Mouse (Mus musculus) v-Abl transformed pro-B cells (cell line): ENCODE measurements around the gene Birc7.

ENCODE experiments used
- in situ Hi-C, 2 experiments: fragments of 400-800 bp; cut with MboI; formaldehyde crosslinking; loops; one replicate each; pipeline ENCODE4 v1.15.1; 2025; ENCODE audit not compliant: unreplicated experiment in 2 of 2

Gene Birc7

DNA sequence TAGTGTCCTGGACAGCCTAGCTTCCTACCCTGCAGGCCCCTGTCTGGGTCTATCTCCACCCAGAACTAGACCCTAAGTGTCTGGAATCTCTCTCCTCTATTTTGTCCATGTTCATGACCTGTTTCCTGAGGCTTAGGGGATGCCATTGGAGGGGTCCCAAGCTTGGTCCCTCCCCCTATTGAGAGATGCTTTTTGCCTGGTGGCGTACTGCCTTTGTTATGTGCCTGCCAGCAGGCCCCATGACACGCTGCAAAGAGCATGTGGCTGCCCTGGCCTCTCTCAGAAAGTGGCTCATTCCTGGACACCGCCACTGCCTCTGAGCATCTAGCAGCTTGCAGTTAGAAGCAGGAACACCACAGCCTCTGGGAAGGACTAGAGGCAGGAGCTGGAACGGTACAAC is at the start of gene Birc7:
Birc7 (plus strand) TSS at position 301 of the 400 bp plus-strand sequence.
- in situ Hi-C loops, result loop anchor here (5.0 kb wide), 2 partner anchors 34 to 129 kb away; no protein-coding TSS in a partner anchor

DNA sequence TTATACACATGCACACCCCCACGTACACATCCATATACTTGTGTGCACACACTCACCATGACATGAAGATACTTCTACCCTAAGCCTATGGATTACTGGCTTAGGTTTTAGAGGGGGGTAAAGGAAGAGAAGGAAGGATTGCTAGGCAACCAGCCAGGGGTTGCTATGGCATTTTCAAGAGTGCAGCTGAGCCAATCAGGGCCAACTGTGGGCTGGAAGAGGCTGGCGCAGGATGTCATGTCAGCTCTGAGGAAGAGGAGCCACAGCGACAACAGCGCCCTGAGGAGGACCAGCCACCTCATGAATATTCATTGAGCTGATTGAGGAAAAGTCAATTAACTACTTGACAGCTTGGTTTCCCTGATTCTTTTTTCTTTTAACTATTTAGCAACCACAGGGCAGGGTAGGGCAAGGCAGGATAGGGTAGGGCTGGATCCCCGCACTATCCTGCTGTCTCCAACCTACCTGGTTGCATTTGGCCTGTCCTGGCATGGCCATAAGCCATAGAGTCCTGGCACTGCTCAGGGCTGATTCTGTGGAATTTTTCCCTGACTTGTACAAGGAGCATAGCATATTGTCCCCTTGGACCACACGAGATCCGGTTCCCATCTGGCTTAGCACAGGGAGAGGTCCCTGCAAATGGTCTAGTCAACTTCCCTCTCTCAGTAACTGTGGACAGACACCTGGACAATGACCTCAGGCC is 49.3 kb upstream of the Birc7 start:
- in situ Hi-C loops, result no loop called here

GRCm38 (mm10) chr2:180881281-180881680 is 47.5 kb upstream of the Birc7 start:
- in situ Hi-C loops, result no loop called here

DNA sequence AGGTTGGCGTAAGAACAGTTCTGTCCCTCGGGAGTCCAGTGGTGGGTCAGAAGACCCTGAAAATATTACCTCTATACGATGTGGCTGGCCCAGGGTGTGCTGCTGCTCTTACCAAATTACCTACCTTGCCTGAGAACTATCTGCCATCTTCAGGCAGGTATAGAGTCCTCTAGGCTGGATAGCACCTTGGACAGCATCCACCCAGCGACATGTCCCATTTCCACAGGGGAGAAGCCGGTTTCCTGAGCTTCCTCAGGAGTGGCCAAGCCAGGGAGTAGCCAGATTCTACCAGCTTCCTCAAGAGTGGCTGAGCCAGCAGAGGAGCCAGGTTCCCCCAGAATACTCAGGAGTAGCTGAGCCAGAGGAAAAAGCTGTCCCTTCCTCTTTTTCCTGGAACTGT is 43.6 kb upstream of the Birc7 start:
- in situ Hi-C loops, result no loop called here

GRCm38 (mm10) chr2:180889271-180889920 is 39.4 kb upstream of the Birc7 start:
- in situ Hi-C loops, result no loop called here

- in situ Hi-C loops, result no loop called here
These were observed 38.9 kb upstream of the Birc7 start for GRCm38 (mm10) chr2:180889921-180890280.

GRCm38 (mm10) chr2:180890422-180891074 is 38.3 kb upstream of the Birc7 start:
- in situ Hi-C loops, result no loop called here

DNA sequence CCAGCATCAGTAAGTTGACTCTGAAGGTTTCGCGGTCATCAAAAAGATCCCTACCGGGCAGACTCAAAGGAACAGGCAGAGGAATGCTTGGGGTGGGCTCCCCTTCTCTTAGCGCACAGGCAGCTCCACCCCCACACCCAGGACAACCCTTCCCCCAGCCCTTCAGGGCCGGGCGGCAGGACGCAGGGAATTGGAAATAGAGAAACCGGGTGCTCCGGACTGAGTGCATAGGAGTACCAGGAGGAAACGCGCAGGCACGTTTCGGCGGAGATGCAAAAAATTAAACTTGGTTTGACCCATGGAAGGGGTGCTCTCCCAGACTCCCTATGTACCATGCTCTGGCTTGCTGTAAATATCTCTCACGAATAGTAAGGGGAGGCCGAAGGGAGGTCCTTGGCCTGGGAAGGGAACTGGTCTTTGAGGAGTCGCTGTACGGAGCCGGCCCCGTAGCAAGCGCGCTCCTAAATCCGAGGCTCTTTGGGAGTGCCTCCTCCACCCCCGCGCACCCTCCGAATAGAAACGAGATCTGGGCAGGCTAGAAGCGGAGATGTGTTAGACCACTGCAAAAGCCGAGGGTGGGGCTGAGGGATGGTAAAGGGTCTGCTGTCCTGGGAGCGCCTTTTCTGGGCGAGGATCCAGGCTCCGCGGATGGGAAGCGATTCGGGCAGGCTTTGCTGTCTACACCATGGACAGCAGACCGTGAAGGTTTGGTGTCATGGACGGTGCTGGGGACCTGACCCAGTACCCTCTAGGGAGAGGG is 37.6 kb upstream of the Birc7 start:
- in situ Hi-C loops, result no loop called here

DNA sequence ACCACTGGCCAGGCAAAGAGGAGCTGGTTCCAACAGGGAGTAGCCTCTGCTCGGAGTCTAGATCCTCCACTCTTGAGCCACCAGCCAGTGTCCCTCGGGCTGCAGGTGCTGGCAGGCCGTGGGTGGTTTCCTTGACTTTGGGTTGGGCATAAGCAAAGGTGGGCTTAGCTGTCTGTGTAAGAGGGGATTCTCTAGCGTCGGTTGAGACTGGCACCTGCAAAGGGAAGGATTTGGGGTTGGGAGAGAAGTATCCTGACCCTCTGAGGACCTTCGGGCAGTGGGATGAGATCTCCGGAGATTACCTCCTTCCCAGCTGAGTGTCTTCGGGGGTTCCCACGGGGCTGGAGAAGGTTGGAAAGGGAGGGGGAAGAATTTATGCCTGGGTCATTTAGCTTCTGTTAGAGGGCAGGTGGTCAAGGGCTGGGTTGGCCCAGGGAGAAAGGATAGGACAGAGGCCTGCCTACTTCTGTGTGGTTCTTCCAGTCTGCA is 36.9 kb upstream of the Birc7 start:
- in situ Hi-C loops, result no loop called here

DNA sequence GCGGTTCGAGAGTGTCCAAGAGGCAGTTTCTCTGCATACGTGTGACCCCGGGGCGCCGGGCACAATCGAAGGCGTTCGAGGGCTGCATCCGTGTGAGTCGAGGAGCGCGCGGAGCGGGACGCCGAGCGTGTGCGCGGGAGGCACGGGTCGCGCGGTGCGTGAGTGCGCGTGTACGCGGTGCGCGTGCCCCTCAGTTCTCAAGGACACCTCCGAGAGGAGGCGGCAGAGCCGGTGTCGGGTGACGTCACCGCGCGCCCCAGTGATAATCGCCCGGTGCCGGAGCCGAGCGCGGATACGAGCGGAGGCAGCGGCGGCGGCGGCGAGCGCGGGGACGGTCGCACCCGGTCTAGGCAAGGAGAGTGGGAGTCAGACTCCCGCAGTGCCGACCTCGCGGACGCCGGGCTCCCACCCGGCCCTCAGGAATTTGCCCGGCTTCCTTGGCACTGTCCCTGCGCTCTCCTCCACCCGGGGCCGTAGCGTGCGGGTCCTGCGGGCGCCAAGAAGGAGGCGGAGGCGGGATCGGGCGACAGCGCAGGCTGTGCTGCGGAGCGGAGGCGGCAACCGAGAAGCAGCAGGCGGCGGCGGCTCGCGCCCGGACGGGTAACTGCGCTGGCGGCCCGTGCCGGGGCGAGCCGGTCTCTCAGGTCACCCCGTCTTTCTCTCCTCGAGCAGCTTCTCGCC is 35.8 kb upstream of the Birc7 start:
- in situ Hi-C loops, result no loop called here

- in situ Hi-C loops, result no loop called here
These were observed 35.2 kb upstream of the Birc7 start for GRCm38 (mm10) chr2:180893537-180894028.

DNA sequence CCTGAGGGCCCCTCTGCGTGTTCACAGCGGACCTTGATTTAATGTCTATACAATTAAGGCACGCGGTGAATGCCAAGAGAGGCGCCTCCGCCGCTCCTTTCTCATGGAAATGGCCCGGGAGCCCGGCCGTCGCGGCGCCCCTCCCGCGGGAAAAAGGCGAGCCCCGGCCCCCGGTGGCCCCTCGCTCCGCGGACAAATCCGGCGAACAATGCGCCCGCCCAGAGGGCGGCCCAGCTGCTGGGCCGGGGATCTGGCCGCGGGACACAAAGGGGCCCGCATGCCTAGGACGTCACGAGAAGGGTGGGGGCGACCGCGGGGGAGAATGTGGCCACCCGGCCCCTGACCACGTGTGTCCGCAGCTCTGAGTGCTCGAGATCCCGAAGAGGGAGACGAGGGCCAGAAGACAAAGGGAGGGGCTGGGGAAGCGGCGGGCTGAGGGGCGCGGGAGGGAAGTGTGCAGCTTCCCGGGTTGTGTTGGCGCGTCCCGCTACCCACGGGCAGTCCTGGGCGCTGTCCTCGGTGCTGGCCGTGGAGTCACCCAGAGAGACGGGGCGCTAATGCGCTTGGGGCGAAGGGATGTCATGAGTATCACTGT is 34.7 kb upstream of the Birc7 start:
- in situ Hi-C loops, result no loop called here

DNA sequence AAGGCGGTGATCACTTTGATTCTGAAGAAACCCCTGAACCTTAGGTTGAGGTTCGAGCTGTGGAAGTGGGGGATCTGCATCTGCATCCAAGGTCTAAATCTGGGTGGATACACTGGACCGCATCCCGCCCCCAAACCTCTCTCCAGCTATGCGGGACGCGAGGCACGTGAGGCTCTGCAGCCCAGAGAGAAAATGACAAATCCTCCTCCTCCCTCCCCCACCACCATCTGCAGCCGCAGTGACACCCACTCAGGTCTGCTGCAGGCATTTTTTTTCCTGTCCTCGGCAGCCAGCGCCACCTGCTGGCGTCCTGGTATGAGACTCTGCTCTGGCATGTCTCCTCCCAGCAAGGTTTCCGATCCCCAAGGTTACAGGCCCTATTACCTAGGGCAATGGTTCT is 34.1 kb upstream of the Birc7 start:
- in situ Hi-C loops, result no loop called here

DNA sequence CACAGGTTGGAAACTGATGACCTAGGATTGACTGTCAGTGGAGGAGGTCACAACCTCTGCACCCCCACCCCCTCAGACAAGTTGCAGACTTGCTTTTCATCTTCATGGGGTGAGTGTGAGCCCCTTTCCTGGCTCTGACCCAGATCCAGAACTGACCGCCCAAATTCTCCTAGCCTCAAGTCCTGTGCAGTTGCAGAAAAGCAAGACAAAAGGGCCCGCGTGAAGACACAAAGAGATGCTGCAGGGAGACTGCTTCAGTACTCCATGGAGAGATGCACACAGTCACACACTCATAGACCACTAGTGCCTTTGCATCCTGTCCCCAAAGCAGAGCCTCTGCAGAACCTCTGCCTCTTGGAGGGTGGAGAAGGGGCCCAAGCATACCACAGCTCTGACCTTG is 33.5 kb upstream of the Birc7 start:
- in situ Hi-C loops, result no loop called here

GRCm38 (mm10) chr2:180895837-180896525 is 32.8 kb upstream of the Birc7 start:
- in situ Hi-C loops, result no loop called here

DNA sequence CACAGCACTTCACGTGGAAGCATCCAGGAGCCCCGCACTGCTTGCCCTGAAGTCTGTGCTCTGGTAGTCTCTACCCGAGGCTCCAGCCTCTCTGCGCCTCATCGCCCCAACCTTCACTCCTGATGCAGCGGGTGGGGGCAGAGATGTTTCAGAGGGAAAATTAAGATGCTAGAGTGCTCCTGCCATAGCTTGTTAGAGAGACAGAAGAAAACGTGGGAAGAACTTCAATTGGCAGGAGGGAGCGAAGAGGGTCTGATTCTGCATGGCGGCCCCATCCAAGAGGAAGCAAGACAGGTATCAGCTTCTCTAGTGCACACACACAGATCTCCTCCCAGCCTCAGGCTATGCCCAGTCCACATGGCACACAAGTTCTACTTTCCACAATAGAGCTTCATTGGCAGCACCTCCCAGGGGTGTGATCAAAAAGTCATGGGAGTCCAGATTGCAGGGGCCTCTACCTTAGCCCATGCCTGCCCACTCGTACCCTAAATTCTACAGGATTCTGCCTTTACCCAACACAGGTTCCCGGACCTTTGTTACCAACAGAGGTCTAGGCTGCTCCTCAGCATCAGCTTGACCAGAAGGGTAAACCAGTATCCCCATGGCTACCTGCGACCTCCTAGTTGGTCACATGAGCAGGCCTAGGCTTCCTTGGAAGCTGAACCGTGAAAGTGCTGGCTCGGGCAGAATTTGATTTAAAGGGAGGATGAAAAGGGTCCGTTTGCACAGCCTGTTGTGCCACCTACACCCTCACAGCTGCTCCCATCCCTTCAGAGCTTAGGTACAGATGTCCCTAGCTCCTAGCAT is 31.8 kb upstream of the Birc7 start:
- in situ Hi-C loops, result no loop called here

DNA sequence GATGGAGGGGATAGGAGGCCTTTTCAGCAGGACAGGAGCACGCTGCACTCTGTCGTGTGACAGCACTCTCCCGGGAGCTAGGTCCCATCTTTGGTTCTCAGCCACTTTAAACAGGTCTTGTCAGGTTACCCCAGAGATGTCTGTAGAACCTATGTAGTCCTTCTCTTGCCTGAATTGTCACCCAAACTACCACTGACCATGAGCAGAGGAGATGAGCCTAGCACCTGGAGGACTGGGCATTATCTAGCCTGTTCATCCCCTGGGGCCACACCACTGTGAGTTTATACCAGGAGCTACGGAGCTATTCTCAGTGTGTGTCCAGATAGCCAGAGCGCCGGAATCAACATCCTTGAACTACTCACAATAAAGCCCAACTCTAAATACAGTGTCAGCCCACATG is 31.0 kb upstream of the Birc7 start:
- in situ Hi-C loops, result no loop called here

GRCm38 (mm10) chr2:180902086-180902485 is 26.7 kb upstream of the Birc7 start:
- in situ Hi-C loops, result no loop called here
